Mouse (Mus musculus) liver, adult 2 months (tissue): ENCODE data around the gene Bace2. TPM values are rescaled to one million over a fixed set of nuclear protein-coding genes. Genes with fewer than 3 reads are reported as not detected.

Experiments
- DNase-seq: peaks from one replicate; pipeline ENCODE4 v3.0.0-alpha.2; 2011; ENCODE audit warnings: low read depth, low spot score; ENCODE audit errors: extremely low read depth
- H3K27ac ChIP-seq: fragments of 200-500 bp; replicated peaks from 2 replicates; pipeline ENCODE4 v1.5.1; 2012; ENCODE audit warnings: low read depth, mild to moderate bottlenecking, control low read depth, inconsistent platforms, low read length; ENCODE audit not compliant: insufficient read depth
- H3K27me3 ChIP-seq: fragments of 200-500 bp; 2 replicates; pipeline ENCODE4 v1.6.1; 2012; ENCODE audit warnings: mild to moderate bottlenecking, moderate library complexity, low read length, inconsistent platforms; ENCODE audit not compliant: control insufficient read depth, insufficient read depth
- H3K36me3 ChIP-seq: fragments of 200-500 bp; 2 replicates; pipeline ENCODE4 v1.6.1; 2012; ENCODE audit warnings: low read length, inconsistent platforms; ENCODE audit not compliant: control insufficient read depth, insufficient read depth
- H3K4me1 ChIP-seq: fragments of 200-500 bp; 2 replicates; pipeline ENCODE4 v1.6.1; 2011; ENCODE audit warnings: low read length; ENCODE audit not compliant: control insufficient read depth, insufficient read depth
- H3K4me3 ChIP-seq: fragments of 200-500 bp; 2 replicates; pipeline ENCODE4 v1.5.1; 2011; ENCODE audit warnings: low read depth, mild to moderate bottlenecking, control low read depth, low read length, moderate library complexity; ENCODE audit not compliant: insufficient read depth
- H3K79me2 ChIP-seq: fragments of 200-500 bp; 2 replicates; pipeline ENCODE4 v1.6.1; 2012; ENCODE audit warnings: inconsistent platforms, mild to moderate bottlenecking, low read length, moderate library complexity; ENCODE audit not compliant: control insufficient read depth, insufficient read depth
- H3K9ac ChIP-seq: fragments of 200-500 bp; 2 replicates; pipeline ENCODE4 v1.6.1; 2012; ENCODE audit warnings: low read depth, mild to moderate bottlenecking, control low read depth, inconsistent platforms, low read length
- CTCF ChIP-seq: fragments of 200-500 bp; IDR thresholded peaks from 2 replicates; pipeline ENCODE4 v1.5.1; 2011; ENCODE audit warnings: low read depth, low read length, control low read depth
- POLR2A ChIP-seq: fragments of 200-500 bp; IDR thresholded peaks from 2 replicates; pipeline ENCODE4 v1.6.1; 2011; ENCODE audit warnings: low read length, control low read depth; ENCODE audit not compliant: insufficient read depth; ENCODE audit errors: extremely low read depth
- WGBS: fragments of 180-500 bp; shearing (Covaris S2); methylation state at CpG from one replicate; pipeline ENCODE4 v1.1.7; 2018; 5-methylcytosine and 5-hydroxymethylcytosine counted together
- polyA plus RNA-seq: library from polyadenylated mRNA; depleted of rRNA; stranded (reverse); fragments of >200 nt; gene quantifications from 2 replicates; pipeline ENCODE4 v1.2.3, GENCODE M21; 2012; rRNA removed
- total RNA-seq: library from RNA; depleted of rRNA; stranded (reverse); fragments of >200 nt; gene quantifications from 2 replicates; pipeline ENCODE4 v1.2.3, GENCODE M21; 2014; rRNA removed

Gene Bace2
- total and polyA plus RNA-seq, 2 experiments, result 1.8 to 2.4 TPM

DNA sequence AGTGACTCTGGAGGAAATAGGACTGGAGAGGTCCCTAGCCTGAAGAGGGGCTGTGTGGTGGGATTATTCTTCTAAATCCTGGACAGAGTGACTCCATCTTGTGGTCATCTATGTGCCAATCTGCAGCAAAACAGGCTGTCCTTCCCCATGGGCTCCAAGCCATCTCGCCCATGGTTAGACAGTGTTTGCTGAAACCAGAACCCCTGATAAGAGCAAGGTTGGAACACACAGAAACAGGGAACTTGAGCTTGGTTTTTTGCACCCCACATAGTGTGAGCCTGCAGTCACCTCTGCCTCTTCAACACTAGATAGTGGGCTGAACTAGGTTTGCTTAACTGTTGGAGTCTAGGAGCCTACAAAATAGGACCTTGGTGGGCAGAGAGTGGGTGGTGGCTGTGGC, 120.0 kb downstream of the Bace2 start:
- no peak for DNase-seq
- Histone ChIP-seq H3K36me3 (no peaks in the 10 kb centered on the region), H3K4me3 (no peak overlapping the region), H3K9ac (no peak overlapping the region), H3K27me3 (no peaks in the 10 kb centered on the region), H3K27ac (no peak overlapping the region), H3K79me2 (no peaks in the 10 kb centered on the region), H3K4me1 (peaks cover 2% of the 10 kb centered on the region; the same call in 1 of the 2 replicates)
- WGBS, result 64% methylated on average over 1 of the region's 1 CpGs
- TF ChIP-seq CTCF (no peak), POLR2A (no peak)

DNA sequence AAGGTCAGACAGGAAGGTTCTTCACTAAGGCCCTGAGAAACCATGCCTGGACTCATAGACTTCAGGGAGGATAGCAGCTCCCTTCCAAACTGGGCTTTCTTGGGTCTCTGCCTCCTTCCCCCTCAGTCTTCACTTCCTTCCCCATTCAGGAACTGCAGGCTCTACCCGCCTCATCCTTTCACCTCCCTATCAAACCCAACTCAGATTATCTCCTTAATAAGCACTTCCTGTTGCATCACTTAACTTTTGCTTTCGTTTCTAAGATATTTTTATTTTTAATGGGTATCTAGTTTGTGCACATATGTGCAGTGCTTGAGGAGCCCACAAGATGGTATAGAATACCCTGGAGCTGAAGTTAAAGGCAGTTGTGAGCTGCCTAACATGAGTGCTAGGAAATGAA, 122.1 kb downstream of the Bace2 start:
- no peak overlapping the region for H3K4me3 ChIP-seq
- peaks cover 2% of the 10 kb centered on the region; the same call in 1 of the 2 replicates for H3K4me1 ChIP-seq
- no peaks in the 10 kb centered on the region for H3K36me3 ChIP-seq
- 53% methylated on average over 2 of the region's 2 CpGs for WGBS
- no peak overlapping the region for H3K27ac ChIP-seq
- TF ChIP-seq CTCF, result no peak
- no peak for TF ChIP-seq POLR2A
- no peaks in the 10 kb centered on the region for H3K27me3 ChIP-seq
- no peaks in the 10 kb centered on the region for H3K79me2 ChIP-seq
- no peak overlapping the region for H3K9ac ChIP-seq
- peak; percentile 19 for DNase-seq

DNA sequence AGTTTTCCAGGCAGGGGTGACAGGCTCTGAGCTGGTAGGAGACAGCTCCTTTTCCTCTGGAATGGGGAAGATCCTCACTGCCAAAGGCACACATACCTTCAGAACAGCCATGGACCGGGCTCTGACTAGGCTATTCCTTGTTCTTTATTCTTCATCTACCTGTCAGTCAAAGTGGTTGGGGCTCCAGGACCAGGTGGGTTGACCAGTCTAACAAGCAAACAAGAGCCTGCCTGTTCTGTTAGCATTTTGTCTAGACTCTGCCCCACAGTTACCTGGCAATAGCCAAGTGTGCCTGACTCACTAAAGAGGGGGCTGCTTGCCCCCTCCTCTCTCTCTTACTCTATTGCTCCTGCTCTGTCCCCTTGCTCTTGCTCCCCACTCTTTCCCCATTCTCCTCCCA, 135.8 kb downstream of the Bace2 start:
- TF ChIP-seq POLR2A, result no peak
- TF ChIP-seq CTCF, result no peak
- H3K79me2 ChIP-seq, result no peaks in the 10 kb centered on the region
- no peak overlapping the region for H3K4me3 ChIP-seq
- H3K27me3 ChIP-seq, result no peaks in the 10 kb centered on the region
- DNase-seq, result no peak
- H3K9ac ChIP-seq, result no peak overlapping the region
- no peaks in the 10 kb centered on the region for H3K36me3 ChIP-seq
- H3K4me1 ChIP-seq, result no peaks in the 10 kb centered on the region
- 32% methylated on average over 1 of the region's 1 CpGs for WGBS
- H3K27ac ChIP-seq, result no peak overlapping the region

Other genes starting within 250 kb of the Bace2 start
- gene Dscam, start 186.0 kb upstream of the Bace2 start, total RNA-seq, result 0.07 TPM in 1 of 2 replicates, not detected in the other
- not detected in 2 replicates for gene Dscam, start 186.0 kb upstream of the Bace2 start, polyA plus RNA-seq
- gene Mx1, start 106.2 kb downstream of the Bace2 start, total RNA-seq, result 1.7 and 2.3 TPM in 2 replicates
- gene Mx1, start 106.2 kb downstream of the Bace2 start, polyA plus RNA-seq, result 0.39 and 1.4 TPM in 2 replicates
- 0.65 TPM in 1 of 2 replicates, not detected in the other for gene Fam3b, start 158.1 kb downstream of the Bace2 start, total RNA-seq
- gene Fam3b, start 158.1 kb downstream of the Bace2 start, polyA plus RNA-seq, result 0.25 TPM in 1 of 2 replicates, not detected in the other